Mouse (Mus musculus): ENCODE measurements at regions not wholly inside any gene's neighbourhood (a gene's known extent, or its start where the extent isn't known, plus 50 kb on each side); places are given as distances from the start of the nearest gene placed in this dataset.

DNA sequence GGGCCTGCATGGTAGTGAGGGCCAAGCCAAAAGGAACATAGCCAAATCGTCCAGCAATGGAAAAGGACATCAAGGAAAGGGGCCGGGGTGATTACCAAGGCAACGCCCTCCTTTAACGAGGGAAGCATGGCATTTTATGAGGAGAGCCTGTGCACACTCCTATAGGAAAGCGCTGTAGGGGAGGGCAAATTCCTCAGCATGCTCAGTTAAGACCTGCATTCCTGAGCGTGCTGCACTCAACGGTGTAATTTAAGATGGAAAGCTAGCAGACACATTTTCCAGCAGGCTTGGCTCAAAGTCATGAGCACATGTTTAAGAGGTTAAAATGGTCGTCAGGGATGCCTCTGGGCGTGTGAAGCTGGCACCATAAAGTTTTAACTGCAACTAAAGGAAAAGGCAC lies 56.6 kb upstream of the Anapc15-ps start:
- ATAC-seq (ENCODE audit: extremely low read depth, insufficient number of reproducible peaks, low FRiP score, poor library complexity, severe bottlenecking): no peak

DNA sequence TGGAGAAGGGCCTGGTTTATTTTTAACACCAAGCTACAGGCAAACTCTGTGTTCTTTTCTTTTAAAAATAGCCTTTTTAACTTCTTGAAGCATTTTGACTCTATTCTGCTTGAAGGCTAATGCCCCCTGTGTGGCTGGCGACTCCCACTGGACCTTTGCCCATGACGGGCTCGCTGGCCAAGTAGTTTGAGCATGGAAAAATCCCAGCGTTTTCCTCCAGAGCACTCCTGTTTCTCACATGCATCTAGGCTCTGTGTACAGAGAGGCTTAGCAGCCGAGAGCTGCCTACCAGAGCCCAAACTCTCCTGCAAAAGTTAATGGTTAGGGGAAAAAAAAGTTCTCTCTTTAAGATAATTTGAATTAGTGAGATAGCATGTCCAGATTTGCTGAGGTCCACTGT lies 52.7 kb upstream of the Anapc15-ps start:
- no peak for ATAC-seq (ENCODE audit: extremely low read depth, insufficient number of reproducible peaks, low FRiP score, poor library complexity, severe bottlenecking)

DNA sequence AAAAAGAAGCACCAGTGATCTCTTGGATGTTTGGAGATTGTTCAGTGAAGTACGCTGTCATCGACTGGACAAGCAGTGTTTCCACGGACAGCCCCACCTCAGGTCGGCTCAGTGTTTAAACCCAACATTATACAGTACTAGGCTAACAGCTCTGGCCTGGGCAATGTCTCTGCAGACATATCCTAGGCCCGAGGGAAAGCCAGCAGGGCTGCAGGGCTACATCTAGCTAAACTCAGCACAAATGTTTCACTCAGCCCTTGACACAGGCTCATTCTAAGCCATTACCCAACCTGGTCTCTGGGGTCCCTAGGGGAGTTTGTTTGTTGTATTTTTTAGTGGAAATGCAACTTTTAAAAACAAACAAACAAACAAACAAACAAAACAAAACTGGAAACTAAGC lies 52.1 kb upstream of the Anapc15-ps start:
- no peak for ATAC-seq (ENCODE audit: extremely low read depth, insufficient number of reproducible peaks, low FRiP score, poor library complexity, severe bottlenecking)

Measured in neutrophil, adult 5-6 weeks (primary cell).